Mouse (Mus musculus): ENCODE measurements around the gene Rere. TPM values are rescaled to one million over a fixed set of nuclear protein-coding genes. Genes with fewer than 3 reads are reported as not detected.
A peak's percentile ranks its signal among the peaks of the same experiment; 100 is the strongest.

The Rere gene
- polyA plus RNA-seq, 1 experiment, result 26.2 TPM

GRCm38 (mm10) chr4:150588300-150588621, 306.8 kb downstream of the Rere start:
- 0 out of 2 replicates have a peak overlapping the region, but pooled peaks have one; percentile 8 for H3K27ac ChIP-seq (ENCODE audit: control insufficient read depth, insufficient read depth, low read depth, low read length)
- H3K4me3 ChIP-seq (ENCODE audit: control insufficient read depth, low read depth, low read length), result no peak overlapping the region
- TF ChIP-seq POLR2A (IDR thresholded peaks at IDR 0.05; ENCODE audit: control insufficient read depth, low read depth, low read length) (no peak), CTCF (IDR thresholded peaks at IDR 0.05; ENCODE audit: control insufficient read depth, insufficient read depth, insufficient replicate concordance, low read depth, low read length) (no peak)
- no peaks in the 10 kb centered on the region for H3K36me3 ChIP-seq (ENCODE audit: control insufficient read depth, insufficient read depth, low read length)
- H3K27me3 ChIP-seq (ENCODE audit: control insufficient read depth, insufficient read depth, low read length), result no peaks in the 10 kb centered on the region
- peaks cover 2% of the 10 kb centered on the region for H3K4me1 ChIP-seq (ENCODE audit: control insufficient read depth, insufficient read depth, low read length)

GRCm38 (mm10) chr4:150590621-150591282, 309.3 kb downstream of the Rere start:
- no peak for TF ChIP-seq CTCF (IDR thresholded peaks at IDR 0.05; ENCODE audit: control insufficient read depth, insufficient read depth, insufficient replicate concordance, low read depth, low read length)
- TF ChIP-seq POLR2A (IDR thresholded peaks at IDR 0.05; ENCODE audit: control insufficient read depth, low read depth, low read length), result no peak
- H3K27ac ChIP-seq (ENCODE audit: control insufficient read depth, insufficient read depth, low read depth, low read length), result no peak overlapping the region
- H3K36me3 ChIP-seq (ENCODE audit: control insufficient read depth, insufficient read depth, low read length), result no peaks in the 10 kb centered on the region
- H3K27me3 ChIP-seq (ENCODE audit: control insufficient read depth, insufficient read depth, low read length), result no peaks in the 10 kb centered on the region
- no peaks in the 10 kb centered on the region; the same call in 1 of the 2 replicates for H3K4me1 ChIP-seq (ENCODE audit: control insufficient read depth, insufficient read depth, low read length)
- no peak overlapping the region for H3K4me3 ChIP-seq (ENCODE audit: control insufficient read depth, low read depth, low read length)

DNA sequence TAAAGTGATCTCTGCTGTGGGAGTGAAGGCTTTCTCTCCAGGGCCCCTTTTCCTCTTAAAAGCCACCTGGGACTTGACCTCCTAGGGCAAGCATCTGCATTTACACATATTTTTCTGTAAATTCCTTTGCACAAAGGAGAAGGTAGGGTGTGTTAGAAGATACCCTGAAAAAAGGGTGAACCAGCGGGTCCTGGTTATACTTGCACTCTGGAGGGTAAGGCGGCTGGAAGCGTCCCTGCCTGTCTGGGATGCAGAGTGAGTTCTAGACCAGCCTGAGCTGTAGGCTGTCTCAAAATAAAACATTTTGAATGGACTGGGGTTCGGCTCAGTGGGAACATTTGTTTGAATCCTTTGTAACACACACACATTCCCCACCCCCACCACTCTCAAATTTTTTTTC, 310.2 kb downstream of the Rere start:
- H3K27ac ChIP-seq (ENCODE audit: control insufficient read depth, insufficient read depth, low read depth, low read length), result no peak overlapping the region
- TF ChIP-seq POLR2A (IDR thresholded peaks at IDR 0.05; ENCODE audit: control insufficient read depth, low read depth, low read length), result no peak
- TF ChIP-seq CTCF (IDR thresholded peaks at IDR 0.05; ENCODE audit: control insufficient read depth, insufficient read depth, insufficient replicate concordance, low read depth, low read length), result no peak
- no peaks in the 10 kb centered on the region for H3K27me3 ChIP-seq (ENCODE audit: control insufficient read depth, insufficient read depth, low read length)
- no peak overlapping the region for H3K4me3 ChIP-seq (ENCODE audit: control insufficient read depth, low read depth, low read length)
- H3K36me3 ChIP-seq (ENCODE audit: control insufficient read depth, insufficient read depth, low read length), result no peaks in the 10 kb centered on the region
- no peaks in the 10 kb centered on the region; the same call in 1 of the 2 replicates for H3K4me1 ChIP-seq (ENCODE audit: control insufficient read depth, insufficient read depth, low read length)

- H3K4me3 ChIP-seq (ENCODE audit: control insufficient read depth, low read depth, low read length), result no peak overlapping the region
- H3K4me1 ChIP-seq (ENCODE audit: control insufficient read depth, insufficient read depth, low read length), result no peaks in the 10 kb centered on the region; the same call in 1 of the 2 replicates
- H3K27ac ChIP-seq (ENCODE audit: control insufficient read depth, insufficient read depth, low read depth, low read length), result no peak overlapping the region
- TF ChIP-seq POLR2A (IDR thresholded peaks at IDR 0.05; ENCODE audit: control insufficient read depth, low read depth, low read length) (no peak), CTCF (IDR thresholded peaks at IDR 0.05; ENCODE audit: control insufficient read depth, insufficient read depth, insufficient replicate concordance, low read depth, low read length) (no peak)
- H3K36me3 ChIP-seq (ENCODE audit: control insufficient read depth, insufficient read depth, low read length), result no peaks in the 10 kb centered on the region
- H3K27me3 ChIP-seq (ENCODE audit: control insufficient read depth, insufficient read depth, low read length), result no peaks in the 10 kb centered on the region
Observed at GRCm38 (mm10) chr4:150592087-150592486, 310.6 kb downstream of the Rere start.

- TF ChIP-seq POLR2A (IDR thresholded peaks at IDR 0.05; ENCODE audit: control insufficient read depth, low read depth, low read length) (no peak), CTCF (IDR thresholded peaks at IDR 0.05; ENCODE audit: control insufficient read depth, insufficient read depth, insufficient replicate concordance, low read depth, low read length) (no peak)
- Histone ChIP-seq H3K4me3 (ENCODE audit: control insufficient read depth, low read depth, low read length) (no peak overlapping the region), H3K36me3 (ENCODE audit: control insufficient read depth, insufficient read depth, low read length) (no peaks in the 10 kb centered on the region), H3K27me3 (ENCODE audit: control insufficient read depth, insufficient read depth, low read length) (no peaks in the 10 kb centered on the region), H3K27ac (ENCODE audit: control insufficient read depth, insufficient read depth, low read depth, low read length) (no peak overlapping the region), H3K4me1 (ENCODE audit: control insufficient read depth, insufficient read depth, low read length) (peaks cover 2% of the 10 kb centered on the region)
Observed at GRCm38 (mm10) chr4:150593473-150594217, 312.2 kb downstream of the Rere start.

- Histone ChIP-seq H3K4me1 (ENCODE audit: control insufficient read depth, insufficient read depth, low read length) (peaks cover 2% of the 10 kb centered on the region), H3K4me3 (ENCODE audit: control insufficient read depth, low read depth, low read length) (no peak overlapping the region), H3K27me3 (ENCODE audit: control insufficient read depth, insufficient read depth, low read length) (no peaks in the 10 kb centered on the region), H3K36me3 (ENCODE audit: control insufficient read depth, insufficient read depth, low read length) (no peaks in the 10 kb centered on the region), H3K27ac (ENCODE audit: control insufficient read depth, insufficient read depth, low read depth, low read length) (no peak overlapping the region)
- TF ChIP-seq POLR2A (IDR thresholded peaks at IDR 0.05; ENCODE audit: control insufficient read depth, low read depth, low read length) (no peak), CTCF (IDR thresholded peaks at IDR 0.05; ENCODE audit: control insufficient read depth, insufficient read depth, insufficient replicate concordance, low read depth, low read length) (no peak)
Observed at GRCm38 (mm10) chr4:150594298-150594829, 312.9 kb downstream of the Rere start.

DNA sequence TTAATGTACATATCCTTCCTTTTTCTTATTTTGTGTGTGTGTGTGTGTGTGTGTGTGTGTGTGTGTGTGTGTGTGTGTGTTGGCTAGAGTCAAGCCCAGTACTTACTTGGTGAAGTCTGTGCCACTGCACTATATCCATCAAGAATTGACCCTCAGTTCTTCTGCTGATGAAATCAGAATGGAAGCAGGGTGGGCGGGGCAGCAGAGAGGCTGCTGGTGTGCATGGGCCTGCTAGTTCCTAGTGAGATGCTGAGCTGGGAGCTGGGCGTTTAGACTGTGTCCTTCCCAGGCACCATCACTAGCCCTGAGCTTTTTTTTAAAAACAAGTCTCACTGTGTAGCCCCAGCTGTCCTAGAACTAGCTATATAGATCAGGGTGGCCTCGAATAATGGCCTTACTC, 313.6 kb downstream of the Rere start:
- H3K36me3 ChIP-seq (ENCODE audit: control insufficient read depth, insufficient read depth, low read length), result no peaks in the 10 kb centered on the region
- no peaks in the 10 kb centered on the region for H3K27me3 ChIP-seq (ENCODE audit: control insufficient read depth, insufficient read depth, low read length)
- peaks cover 2% of the 10 kb centered on the region for H3K4me1 ChIP-seq (ENCODE audit: control insufficient read depth, insufficient read depth, low read length)
- TF ChIP-seq POLR2A (IDR thresholded peaks at IDR 0.05; ENCODE audit: control insufficient read depth, low read depth, low read length), result no peak
- no peak for TF ChIP-seq CTCF (IDR thresholded peaks at IDR 0.05; ENCODE audit: control insufficient read depth, insufficient read depth, insufficient replicate concordance, low read depth, low read length)
- no peak overlapping the region for H3K27ac ChIP-seq (ENCODE audit: control insufficient read depth, insufficient read depth, low read depth, low read length)
- H3K4me3 ChIP-seq (ENCODE audit: control insufficient read depth, low read depth, low read length), result no peak overlapping the region
